Mouse (Mus musculus) regulatory T cell (primary cell): Measurements from ENCODE around the gene Anln.
"Not testable (repeated sequence)": the region's sequence is repeated elsewhere in the genome, so short reads cannot be mapped to it uniquely, and the experiment has no call there.

Experiments used
- in situ Hi-C: fragments of 300-600 bp; cut with MboI, MseI; formaldehyde crosslinking; loops from one replicate; pipeline ENCODE4 v1.15.1; 2025; ENCODE audit warnings: high pct_unique_total_duplicates

Gene Anln

DNA sequence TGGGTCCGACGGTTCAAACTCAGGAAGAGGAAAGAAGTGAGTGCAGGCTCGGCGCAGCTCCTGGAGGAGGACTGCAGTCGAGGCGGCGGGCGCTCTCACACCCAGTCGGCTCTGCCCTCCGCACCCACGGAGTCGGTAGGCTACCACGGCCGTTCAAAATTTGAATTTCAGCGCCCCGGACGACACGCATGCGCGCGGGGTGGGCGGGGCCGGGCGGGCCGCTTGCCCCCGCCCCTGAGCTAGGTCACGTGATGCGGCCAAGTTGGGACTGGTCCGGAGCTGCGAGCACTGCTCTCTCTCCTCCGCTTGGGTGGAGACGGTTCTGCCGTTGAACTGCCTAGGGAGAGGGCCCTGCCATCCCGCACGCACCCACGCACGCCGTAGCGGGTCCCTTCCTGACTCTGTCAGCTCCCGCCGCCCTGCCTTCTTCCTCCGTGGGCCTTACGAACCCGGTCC lies at the start of gene Anln:
Anln (minus strand) TSS at position 168 of the 456 bp plus-strand sequence.
- in situ Hi-C loops: no loop called here

DNA sequence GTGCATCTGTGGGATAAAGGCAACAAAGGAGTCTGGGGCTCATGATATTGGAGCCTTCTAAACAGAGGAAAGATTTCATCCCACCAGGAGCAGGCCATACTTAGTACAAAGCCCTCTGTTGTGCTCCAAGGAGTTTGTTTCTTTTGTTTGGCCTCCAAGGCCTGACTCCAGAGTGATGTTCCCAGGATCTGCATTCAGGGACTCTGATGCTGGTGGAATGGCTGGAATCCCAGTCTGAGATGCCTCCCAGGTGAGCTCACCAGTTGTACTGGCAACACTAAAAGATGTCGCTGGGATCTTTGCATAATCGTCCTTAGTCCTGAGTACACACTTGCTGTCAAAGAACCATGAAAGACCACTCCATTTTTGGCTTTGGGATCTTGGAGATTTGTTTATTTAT lies 45.1 kb upstream of the Anln start:
- in situ Hi-C loops: no loop called here

DNA sequence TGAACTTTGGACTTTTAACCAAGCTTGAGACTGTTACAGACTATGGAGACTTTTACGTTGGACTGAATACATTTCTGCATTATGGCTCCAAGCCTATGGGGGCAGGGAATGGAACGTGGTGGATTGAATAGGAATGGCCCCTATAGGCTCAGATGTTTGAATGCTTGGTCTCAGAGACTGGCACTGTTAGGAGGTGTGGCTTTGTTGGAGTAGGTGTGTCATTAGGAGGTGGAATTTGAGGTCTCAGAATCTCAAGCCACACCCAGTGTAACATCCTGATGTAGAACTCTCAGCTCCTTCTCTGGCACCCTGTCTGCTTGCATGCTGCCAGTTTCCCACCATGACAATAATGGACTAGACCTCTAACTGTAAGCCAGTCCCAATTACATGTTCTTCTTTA lies 44.2 kb upstream of the Anln start:
- in situ Hi-C loops: no loop called here

DNA sequence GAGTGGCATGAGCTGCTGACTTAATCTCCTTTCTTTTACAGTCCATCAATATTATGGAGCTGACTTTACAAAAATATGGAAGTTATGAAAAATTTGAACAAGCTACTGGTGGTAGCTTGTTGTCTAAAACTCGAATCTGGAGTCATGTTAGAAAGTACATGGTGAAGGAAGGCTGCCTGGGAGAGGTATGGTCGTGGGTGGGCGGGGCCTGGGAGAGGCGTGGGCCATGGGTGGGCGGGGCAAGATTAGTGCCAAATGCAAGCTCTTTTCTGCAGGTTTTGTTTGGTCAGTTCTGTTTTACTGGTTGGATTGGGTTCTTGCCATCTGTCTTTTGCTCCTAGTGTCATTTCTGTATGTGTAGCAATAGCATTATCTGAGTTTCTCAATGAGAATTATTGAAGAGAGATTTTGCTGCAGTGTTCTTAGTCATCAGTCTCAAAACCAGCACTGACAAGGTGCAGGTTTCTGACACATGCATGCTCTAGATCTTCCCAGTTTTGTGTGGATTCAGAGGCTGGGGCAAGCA lies 41.4 kb upstream of the Anln start:
- in situ Hi-C loops: no loop called here

DNA sequence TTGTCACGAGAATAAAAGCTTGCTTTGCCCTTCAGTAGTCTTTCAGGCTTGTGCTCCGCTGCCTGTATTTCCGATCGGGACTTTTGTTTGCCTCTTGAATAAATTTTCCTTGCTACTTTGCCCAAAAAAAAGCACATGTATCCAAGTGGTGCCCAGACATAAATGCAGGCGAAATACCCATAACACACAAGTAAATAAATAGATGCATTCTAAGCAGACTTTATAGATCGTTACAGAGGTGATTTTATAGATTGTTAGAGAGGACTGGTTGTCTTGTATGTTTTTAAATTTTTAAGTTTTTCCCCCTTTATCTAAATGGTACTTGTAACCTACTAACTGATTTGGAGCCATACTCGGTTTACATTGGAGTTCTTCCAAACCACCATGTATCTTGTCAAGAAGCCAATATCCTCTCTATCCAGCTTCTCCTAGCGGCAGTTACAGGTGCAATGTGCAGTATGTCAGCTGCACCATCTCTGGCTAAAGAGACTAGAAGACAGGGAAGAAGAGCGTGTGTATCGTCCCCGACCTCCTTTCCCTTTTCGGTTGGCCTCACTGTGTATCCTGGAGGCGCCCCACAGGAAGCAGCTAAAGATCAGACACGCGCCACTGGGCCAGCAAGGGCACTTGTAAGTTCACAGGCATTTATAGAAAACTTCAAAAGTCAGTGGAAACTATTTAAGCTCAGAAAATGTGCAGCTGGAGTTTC lies 40.7 kb upstream of the Anln start:
- in situ Hi-C loops: no loop called here

DNA sequence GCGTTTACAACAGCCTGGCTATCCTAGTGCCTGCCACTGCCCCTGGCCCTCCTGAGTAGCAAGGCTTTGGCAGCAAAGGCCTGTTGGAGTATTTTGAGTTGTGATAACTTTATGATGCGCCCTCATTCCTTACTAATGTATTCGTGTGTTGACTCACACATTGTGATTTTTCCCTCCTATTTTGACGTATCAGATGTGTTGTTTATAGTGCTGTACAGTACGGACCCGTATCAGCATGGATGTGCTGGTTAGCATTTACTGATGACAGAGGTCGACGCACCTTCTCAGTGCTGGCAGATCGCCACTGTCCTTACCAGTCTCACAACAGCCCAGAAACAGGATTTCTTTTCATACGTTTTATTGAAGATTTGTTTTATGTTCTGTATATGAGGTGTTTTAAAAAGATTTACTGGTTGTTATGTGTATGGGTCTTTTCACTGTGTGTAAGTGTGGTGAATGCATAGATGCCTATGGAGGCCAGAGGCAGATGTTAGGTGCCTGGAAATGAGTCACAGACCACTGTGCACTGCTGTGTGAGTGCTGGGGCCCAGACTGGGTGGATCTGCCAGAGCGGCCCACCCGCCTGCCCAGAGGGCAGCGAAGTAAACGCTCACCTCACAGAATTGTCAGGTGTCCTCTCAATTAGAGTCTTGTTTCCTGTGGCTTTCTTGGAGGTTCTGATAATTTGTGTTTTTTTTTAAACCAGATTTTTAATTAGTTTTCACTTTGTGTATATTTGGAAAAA lies 39.9 kb upstream of the Anln start:
- in situ Hi-C loops: no loop called here

DNA sequence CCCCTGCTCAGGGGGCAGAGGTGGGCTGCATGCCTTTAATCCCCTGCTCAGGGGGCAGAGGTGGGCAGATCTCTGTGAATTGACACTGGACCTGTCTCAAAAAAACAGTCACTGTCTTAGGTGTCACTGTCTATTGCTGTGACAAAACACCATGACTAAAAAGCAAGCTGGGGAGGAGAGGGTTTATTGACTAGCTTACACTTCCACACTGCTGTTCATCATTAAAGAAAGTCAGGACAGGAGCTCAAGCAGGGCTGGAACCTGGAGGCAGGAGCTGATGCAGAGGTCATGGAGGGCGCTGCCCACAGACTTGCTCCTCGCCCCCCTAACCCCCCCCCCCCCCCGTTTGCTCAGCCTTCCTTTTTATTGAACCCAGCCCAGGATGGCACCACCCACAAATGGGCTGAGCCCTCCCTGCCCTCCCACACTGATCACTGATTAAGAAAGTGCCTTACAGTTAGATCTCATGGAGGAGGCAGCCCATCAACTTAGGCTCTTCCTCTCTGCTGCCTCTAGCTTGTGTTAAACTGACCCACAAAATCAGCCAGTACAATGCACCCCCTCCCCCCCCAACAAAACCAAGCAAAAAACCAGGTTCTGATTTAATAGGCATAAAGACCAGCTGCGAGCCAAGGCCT lies 39.2 kb upstream of the Anln start:
- in situ Hi-C loops: no loop called here

DNA sequence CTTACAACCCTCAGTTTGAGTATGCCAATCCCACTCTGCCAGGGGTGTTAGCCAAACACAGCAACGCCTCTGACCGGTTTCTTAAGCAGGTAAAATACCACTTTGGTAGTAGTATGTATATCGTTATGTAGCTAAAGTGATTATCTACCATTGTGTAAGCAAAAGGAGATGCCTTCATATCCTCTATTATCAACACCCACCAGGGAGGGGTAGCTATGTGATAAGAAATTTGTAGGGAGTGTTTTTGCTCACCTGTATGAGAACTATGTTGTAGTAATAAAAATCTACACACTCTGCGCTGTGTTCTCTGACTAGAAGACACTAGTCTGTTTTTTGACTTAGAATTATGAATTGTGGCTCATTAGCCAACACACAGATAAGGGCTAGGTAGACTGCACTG lies 35.7 kb upstream of the Anln start:
- in situ Hi-C loops: no loop called here

DNA sequence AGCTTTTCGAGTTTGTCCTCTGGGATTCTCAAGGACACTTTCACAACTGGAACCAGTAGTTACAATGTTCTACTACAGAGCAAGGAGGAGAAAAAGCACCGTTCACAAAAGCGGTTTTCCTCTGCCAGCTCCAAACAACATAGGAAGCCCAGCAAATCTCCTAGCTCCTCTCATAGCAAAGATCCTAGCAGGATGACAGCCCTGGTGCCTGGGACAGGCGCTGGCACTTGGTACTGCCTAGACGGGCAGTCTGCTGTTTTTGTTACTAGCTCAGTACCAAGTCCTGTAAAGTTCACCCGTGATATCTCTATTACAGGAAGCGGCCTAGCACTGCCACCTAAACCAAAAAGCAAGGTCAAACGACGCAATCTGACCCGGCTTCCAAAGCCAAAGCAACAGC lies 35.2 kb upstream of the Anln start:
- in situ Hi-C loops: no loop called here

DNA sequence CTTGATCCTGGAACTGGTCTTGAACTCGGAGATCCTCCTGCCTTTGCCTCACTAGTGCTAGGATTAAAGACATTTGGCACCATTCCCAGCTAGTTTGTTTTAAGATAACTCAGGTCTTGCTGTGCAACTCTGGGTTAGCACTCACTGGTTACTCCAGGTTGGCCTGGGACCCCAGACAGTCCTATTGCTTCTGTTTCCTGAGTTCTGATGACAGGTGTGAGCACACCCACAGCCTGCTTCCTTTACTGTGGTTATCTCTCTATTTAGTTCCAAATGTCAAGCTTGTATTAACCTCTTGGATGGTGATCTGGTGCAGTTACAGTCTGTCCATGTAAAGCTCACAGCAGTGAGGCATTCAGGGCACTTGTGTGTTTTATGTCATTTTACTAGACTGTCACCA lies 34.5 kb upstream of the Anln start:
- in situ Hi-C loops: no loop called here

DNA sequence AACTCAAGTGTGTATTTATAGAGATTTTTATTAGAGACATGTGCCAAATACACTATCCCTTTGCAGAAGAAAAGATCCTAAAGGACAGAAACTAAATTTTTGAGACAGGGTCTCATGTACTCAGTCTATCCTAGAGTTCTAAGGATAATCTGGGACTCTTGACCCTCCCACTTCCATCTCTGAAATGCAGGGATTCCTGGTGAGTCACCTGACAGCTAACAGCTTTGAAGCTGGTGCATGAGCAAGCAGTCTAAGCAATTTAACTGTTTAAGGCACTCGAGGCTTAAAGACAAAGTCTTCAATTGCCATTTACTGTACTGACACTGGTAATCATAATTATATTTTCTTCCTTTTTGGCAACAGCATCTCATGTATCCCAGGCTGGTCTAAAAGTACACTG lies 33.6 kb upstream of the Anln start:
- in situ Hi-C loops: no loop called here

DNA sequence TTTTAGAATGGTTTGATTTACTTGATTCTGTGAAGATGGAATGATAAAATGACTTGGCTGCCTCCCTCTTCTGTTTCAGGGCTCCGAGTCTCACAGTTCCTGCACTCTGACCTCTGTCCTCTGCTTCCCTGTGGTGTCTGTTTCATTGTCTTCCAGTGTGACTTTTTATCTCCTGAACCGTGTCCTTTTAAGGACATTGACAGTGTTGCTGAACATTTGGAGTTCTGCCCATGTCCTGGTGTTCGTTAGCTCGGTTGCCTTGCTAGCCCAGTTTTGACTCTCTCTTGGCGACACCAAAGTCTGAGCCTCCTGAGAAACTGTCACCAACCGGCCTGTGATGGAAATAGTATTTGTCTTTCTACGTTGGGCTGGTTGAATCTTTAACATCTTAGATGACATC lies 31.5 kb upstream of the Anln start:
- in situ Hi-C loops: no loop called here

DNA sequence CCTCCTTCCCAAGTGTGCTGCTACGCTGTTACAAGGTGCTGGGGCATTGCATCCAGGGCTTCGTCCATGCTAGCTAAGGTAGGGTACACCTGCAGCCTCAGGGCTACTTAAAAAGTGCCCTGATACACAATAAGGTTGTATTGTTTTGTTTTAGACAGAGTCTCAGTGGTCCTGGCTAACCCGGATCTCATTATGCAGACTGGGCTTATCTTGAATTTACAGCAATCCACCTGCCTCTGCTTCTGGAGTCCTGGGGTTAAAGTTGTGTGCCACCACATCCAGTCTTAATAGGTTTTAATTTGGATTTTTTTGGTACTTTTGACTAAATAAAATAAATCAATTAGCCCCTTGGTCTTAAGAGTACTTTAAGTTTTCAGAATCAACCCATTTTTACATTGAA lies 30.9 kb upstream of the Anln start:
- in situ Hi-C loops: no loop called here

DNA sequence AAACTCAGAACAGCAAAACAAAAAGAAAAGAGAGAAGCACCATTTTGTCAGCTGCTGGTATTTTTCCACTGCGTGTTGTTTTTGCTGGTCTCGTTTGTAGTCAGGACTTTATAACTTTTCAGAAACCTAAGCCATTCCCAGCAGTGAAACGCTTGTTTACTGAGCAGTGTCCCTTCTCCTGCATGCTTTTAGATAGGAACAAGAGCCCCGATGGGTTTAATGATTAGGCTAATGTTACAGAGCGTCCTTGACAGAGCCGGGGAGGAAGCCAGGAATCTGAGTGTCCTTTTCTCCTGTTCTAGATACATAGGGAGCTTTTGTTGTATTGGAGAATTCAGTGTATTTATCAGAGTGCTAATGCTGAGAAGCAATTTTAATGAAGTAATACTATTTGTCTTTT lies 28.6 kb upstream of the Anln start:
- in situ Hi-C loops: no loop called here

DNA sequence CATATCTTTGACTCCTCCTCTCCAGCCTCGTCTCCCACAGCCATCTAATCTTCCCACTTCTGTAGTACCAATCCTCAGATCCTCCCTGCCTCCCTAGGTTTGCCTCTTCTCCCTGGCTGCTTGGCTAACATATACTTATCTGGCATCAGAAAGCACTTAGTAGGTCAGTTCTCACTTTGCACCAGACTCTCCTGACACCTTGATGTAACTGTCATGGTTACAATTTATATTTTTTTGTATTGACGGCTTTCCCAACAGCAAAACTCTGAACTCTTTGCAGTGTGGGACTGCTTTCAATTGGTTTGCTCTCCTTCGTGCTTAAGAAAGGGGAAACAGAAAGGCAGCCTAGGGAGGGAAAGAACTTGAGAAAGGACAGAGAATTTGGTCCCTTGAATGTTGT lies 27.2 kb upstream of the Anln start:
- in situ Hi-C loops: no loop called here

DNA sequence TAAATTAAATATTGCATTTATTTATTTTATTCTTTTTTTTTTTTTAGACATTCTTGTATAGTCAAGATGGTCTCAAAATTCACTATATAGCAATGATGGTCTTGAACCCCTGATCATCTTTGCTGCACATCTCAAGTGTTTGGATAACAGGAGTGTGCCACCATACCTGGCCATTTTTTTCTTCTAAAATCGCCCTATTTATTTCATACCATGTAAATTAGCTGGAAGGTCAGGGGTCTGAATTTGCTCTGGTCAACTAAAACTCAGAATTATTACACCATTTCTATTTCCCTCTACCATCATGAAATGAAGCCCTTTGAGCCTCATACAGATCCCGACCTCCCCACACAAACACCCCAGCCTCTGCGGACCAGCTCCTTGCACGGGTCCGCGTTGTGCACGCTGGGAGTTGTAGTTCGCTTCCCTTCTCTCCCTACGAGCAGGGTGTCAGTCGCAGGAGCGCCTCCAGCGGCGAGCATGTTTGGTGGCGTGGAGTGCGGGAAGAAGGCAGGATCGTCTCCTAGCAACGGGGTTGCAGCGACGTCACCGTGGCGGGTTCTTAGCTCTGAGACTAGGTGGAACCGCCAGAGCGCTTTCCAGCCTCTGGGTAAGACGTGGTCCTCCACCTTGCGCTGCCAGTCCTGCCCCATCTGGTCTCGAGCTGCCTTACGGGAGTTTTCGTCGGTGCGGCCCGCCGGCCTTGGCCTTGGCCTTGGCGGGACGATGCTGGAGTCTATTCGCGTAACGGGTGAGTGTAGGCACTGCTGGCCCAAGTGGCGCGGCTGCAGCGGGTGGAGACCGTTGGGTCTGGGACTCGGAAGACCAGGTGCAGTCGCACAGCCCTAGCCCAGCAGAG lies 22.2 kb upstream of the Anln start, which contains the start of gene 9530077C05Rik:
9530077C05Rik (plus strand) TSS at position 512 of the 856 bp plus-strand sequence.
- in situ Hi-C loops: loop anchor here (5.0 kb wide), 1 partner anchor 61 kb away; no protein-coding TSS in a partner anchor

DNA sequence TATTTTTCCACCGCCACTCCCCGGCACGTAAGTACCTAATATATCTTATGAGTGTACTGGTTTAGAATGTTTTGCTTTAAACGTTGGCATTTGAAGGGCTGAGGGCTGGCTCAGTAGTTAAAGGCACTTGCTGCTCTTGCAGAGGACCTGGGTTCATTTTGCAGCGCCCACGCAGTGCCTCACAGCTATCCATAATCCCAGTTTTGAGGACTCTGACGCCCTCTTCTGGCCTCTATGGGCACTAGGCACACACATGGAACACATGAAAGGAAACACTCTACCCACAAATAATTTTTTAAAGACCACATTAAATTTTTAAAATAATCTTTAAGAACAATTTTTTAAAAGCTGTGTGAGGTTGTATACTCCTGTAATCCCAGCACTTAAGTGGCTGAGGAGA lies 20.5 kb upstream of the Anln start:
- in situ Hi-C loops: no loop called here

DNA sequence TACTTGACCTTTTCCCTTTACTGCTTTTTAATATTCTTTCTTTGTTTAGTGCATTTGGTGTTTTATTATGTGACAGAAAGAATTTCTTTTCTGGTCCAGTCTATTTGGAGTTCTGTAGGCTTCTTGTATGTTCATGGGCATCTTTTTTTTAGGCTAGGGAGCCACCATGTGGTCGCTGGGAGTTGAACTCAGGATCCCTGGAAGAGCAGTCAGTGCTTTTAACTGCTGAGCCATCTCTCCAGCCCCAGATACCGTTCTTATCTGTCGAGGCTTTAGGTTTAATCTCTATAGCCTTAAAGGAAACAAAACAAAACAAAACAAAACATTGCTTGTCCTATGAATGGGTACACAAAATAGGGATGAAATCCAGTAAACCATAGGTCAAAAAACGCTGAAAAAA lies 19.4 kb upstream of the Anln start:
- in situ Hi-C loops: not testable (repeated sequence)

DNA sequence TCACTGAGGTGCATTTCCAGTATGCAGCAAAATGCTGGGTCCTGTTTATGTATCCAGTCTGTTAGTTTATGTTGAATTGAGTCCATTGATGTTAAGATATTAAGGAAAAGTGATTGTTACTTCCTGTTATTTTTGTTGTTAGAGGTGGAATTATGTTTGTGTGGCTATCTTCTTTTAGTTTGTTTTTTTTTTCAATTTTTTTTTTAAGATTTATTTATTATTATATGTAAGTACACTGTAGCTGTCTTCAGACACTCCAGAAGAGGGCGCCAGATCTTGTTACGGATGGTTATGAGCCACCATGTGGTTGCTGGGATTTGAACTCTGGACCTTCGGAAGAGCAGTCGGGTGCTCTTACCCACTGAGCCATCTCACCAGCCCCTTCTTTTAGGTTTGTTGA lies 18.6 kb upstream of the Anln start:
- in situ Hi-C loops: not testable (repeated sequence)

DNA sequence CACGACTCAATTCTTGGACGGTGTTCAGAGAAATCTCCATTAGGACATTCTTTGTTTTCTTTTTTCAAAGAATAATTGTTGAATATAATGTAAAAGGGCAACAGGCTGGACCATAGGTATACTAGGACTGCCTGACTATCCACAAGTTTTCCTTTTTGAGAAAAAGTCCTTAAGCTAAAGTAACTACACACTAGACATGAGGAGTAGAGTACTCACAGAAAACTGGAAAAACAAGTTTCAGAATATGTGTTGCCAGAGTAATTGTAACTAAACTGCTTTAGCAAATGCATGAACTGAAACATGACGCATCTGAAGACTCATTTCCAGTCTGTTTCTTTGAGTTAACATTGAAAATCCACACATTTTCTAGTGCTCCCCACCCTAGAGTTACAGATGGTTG lies 16.4 kb upstream of the Anln start:
- in situ Hi-C loops: no loop called here

DNA sequence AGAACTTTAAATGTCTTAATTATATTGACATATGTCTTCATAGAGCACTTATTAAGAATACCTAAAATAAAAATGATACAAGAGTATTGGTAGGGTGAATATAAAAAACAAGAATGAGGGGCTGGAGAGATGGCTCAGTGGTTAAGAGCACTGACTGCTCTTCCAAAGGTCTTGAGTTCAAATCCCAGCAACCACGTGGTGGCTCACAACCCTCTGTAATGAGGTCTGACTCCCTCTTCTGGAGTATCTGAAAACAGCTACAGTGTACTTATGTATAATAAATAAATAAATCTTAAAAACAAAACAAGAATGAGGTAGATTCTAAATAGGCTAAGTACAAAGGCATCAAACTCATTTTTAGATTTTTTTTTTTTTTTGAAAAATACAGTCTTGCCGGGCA lies 14.5 kb upstream of the Anln start:
- in situ Hi-C loops: not testable (repeated sequence)

DNA sequence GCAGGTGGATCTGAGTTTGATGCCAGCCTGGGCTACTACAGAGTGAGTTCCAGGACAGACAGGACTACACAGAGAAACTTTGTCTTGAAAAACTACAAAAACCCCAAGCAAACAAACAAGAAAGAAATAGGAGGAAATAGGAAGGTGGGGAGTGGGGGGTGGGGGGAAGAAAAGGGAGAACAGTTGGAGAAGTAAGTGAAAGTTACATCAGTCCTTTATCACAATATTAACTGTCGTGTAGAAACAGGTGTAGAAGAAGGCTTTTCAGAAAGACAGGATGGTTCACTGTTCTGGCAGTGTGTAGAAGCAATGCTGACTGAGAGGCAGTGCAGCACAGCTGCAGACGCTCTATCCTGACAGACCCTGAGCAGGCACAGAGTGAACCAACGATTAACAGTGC lies 14.0 kb upstream of the Anln start:
- in situ Hi-C loops: no loop called here
